In the genomic region with DNA sequence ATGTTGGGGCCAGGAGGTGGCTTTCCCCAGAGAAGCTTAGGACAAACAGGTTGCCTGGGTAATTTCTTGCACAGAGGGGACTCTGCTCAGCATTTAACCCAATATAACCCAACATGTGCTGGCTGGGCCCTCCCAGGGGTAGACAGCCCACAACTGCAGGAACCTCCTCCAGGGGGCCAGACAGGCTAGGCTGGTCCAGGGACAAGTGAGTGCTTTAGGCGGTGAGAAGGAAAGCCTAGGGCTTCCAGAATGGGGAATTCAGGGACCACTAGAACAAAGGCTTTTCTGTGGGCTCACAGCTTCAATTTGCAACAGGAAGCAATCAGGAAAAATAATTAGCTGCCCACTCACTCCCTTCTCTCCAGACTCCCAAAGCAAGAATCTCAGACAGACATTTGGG, we compare ENCODE assay signal across 9 mouse cellular contexts. TPM values are rescaled to one million over a fixed set of nuclear protein-coding genes. Genes with fewer than 3 reads are reported as not detected.
DNase-seq lines count a peak whose midpoint lies in the region; ATAC-seq lines count a peak whose summit lies in the region.
"Had no signal": no experiment of that assay in that cellular context is flagged by ENCODE, and none has a peak within 500 bp of the region (broad histone marks: within the 10 kb centered on the region; RNA-seq: fewer than 3 reads in every experiment).

No protein-coding gene starts in this region.

- no peaks in the 10 kb centered on the region for H3K27me3 ChIP-seq in heart, embryonic 11.5 days (ENCODE audit: control insufficient read depth, insufficient read depth, low read length)
- peaks cover 30% of the 10 kb centered on the region for H3K27me3 ChIP-seq in hindbrain, embryonic 13.5 days
- H3K27me3 ChIP-seq in midbrain, embryonic 12.5 days: peaks cover 19% of the 10 kb centered on the region

- H3K36me3 ChIP-seq in heart, embryonic 11.5 days (ENCODE audit: control insufficient read depth, insufficient read depth, low read length): no peaks in the 10 kb centered on the region
- no peaks in the 10 kb centered on the region for H3K36me3 ChIP-seq in hindbrain, embryonic 13.5 days
- no peaks in the 10 kb centered on the region for H3K36me3 ChIP-seq in midbrain, embryonic 12.5 days

- no peaks in the 10 kb centered on the region for H3K9me3 ChIP-seq in heart, embryonic 11.5 days (replicated peaks; ENCODE audit: control insufficient read depth, low read length)
- H3K9me3 ChIP-seq in hindbrain, embryonic 13.5 days: no peaks in the 10 kb centered on the region
- H3K9me3 ChIP-seq in midbrain, embryonic 12.5 days: no peaks in the 10 kb centered on the region

- peak overlapping the region; percentile 7; the same call in 1 of the 2 replicates for H3K27ac ChIP-seq in heart, embryonic 11.5 days (ENCODE audit: low read depth, low read length)
- H3K27ac ChIP-seq in hindbrain, embryonic 13.5 days: peak overlapping the region; percentile 58
- H3K27ac ChIP-seq in midbrain, embryonic 12.5 days (replicated peaks): no peak overlapping the region

- WGBS in heart, embryonic 11.5 days (ENCODE audit: insufficient replicate concordance): 38% methylated on average over 1 of the region's 1 CpGs
- WGBS in hindbrain, embryonic 13.5 days: 13% methylated on average over 1 of the region's 1 CpGs
- WGBS in midbrain, embryonic 12.5 days: 13% methylated on average over 1 of the region's 1 CpGs

- DNase-seq in heart, postnatal 25 days (ENCODE audit: low spot score): no peak
- peak; percentile 46 for DNase-seq in embryo, embryonic 10 days (ENCODE audit: low spot score)
- no peak for DNase-seq in cerebellum, adult 9-10 months
- no peak for DNase-seq in ovary, adult 18-20 months (ENCODE audit: low spot score)
- no peak for DNase-seq in left cerebral cortex, postnatal 10 days (ENCODE audit: extremely low spot score in 1 of 2, low spot score in 2 of 2)
- DNase-seq: gastrocnemius, postnatal 10 days had no signal

- intact Hi-C loops in heart, postnatal 25 days (cut with DNase I): no loop called here
- intact Hi-C loops in left cerebral cortex, postnatal 10 days (cut with DNase I): no loop called here

- H3K4me1 ChIP-seq in heart, embryonic 11.5 days (ENCODE audit: control insufficient read depth, insufficient read depth, low read length): peaks cover 19% of the 10 kb centered on the region
- H3K4me1 ChIP-seq in hindbrain, embryonic 13.5 days (replicated peaks): peaks cover 48% of the 10 kb centered on the region
- H3K4me1 ChIP-seq in midbrain, embryonic 12.5 days: peaks cover 38% of the 10 kb centered on the region

- ATAC-seq in heart, embryonic 11.5 days (replicated peaks; ENCODE audit: insufficient number of reproducible peaks, low FRiP score, low TSS enrichment): no peak
- no peak for ATAC-seq in hindbrain, embryonic 13.5 days (ENCODE audit: low FRiP score)
- 0 out of 2 replicates have a peak, but pooled peaks have one; percentile 10 for ATAC-seq in midbrain, embryonic 12.5 days (ENCODE audit: low FRiP score, low read depth)

- peak overlapping the region; percentile 93; the same call in 1 of the 2 replicates for H3K4me3 ChIP-seq in heart, embryonic 11.5 days (ENCODE audit: low read depth, low read length)
- H3K4me3 ChIP-seq in hindbrain, embryonic 13.5 days: peak overlapping the region; percentile 88
- no peak overlapping the region for H3K4me3 ChIP-seq in midbrain, embryonic 12.5 days

- H3K9ac ChIP-seq in heart, embryonic 11.5 days (ENCODE audit: low read depth, low read length): no peak overlapping the region
- peak overlapping the region; percentile 84; the same call in 1 of the 2 replicates for H3K9ac ChIP-seq in hindbrain, embryonic 13.5 days
- H3K9ac ChIP-seq in midbrain, embryonic 12.5 days (replicated peaks): no peak overlapping the region; the same call in 1 of the 2 replicates

- peak overlapping the region; percentile 96 for H3K4me2 ChIP-seq in heart, embryonic 11.5 days
- peak overlapping the region; percentile 99 for H3K4me2 ChIP-seq in hindbrain, embryonic 13.5 days
- H3K4me2 ChIP-seq in midbrain, embryonic 12.5 days (replicated peaks): peak overlapping the region; percentile 93; the same call in 1 of the 2 replicates

RNA-seq across cellular contexts. Expression of gene Lrp5, which starts 1.9 kb away (rescaled TPM):
- 4.6 and 5.3 TPM in 2 replicates for polyA plus RNA-seq in heart, embryonic 11.5 days (2014; fragmentation: Nextera tagmentation; extraction: Ambion mirVana)
- 10 to 100 TPM; 49.8 to 52.1 TPM for total RNA-seq in heart, postnatal 25 days (2021)
- polyA plus RNA-seq in hindbrain, embryonic 13.5 days (2015; fragmentation: Nextera tagmentation; extraction: Ambion mirVana): 1.4 and 2.0 TPM in 2 replicates
- 3.0 and 3.2 TPM in 2 replicates for polyA plus RNA-seq in midbrain, embryonic 12.5 days (2016; fragmentation: Nextera tagmentation; extraction: Ambion mirVana)
- 10 to 100 TPM; 10.1 TPM for total RNA-seq in left cerebral cortex, postnatal 10 days (2021)

RNA-seq across cellular contexts. Expression of gene 1810055G02Rik, which starts 23.7 kb away (rescaled TPM):
- 30.3 and 33.6 TPM in 2 replicates for polyA plus RNA-seq in heart, embryonic 11.5 days (2014; fragmentation: Nextera tagmentation; extraction: Ambion mirVana)
- 1 to 10 TPM; 7.9 to 8.3 TPM for total RNA-seq in heart, postnatal 25 days (2021)
- 33.5 and 33.9 TPM in 2 replicates for polyA plus RNA-seq in hindbrain, embryonic 13.5 days (2015; fragmentation: Nextera tagmentation; extraction: Ambion mirVana)
- 31.9 and 35.1 TPM in 2 replicates for polyA plus RNA-seq in midbrain, embryonic 12.5 days (2016; fragmentation: Nextera tagmentation; extraction: Ambion mirVana)
- 10 to 100 TPM; 47.5 TPM for total RNA-seq in left cerebral cortex, postnatal 10 days (2021)
